Mouse (Mus musculus): ENCODE measurements around the gene Rbp7. TPM values are rescaled to one million over a fixed set of nuclear protein-coding genes. Genes with fewer than 3 reads are reported as not detected.
"Not testable (repeated sequence)": the region's sequence is repeated elsewhere in the genome, so short reads cannot be mapped to it uniquely, and the experiment has no call there.

Gene Rbp7
- polyA plus RNA-seq, 1 experiment from 2014 or later = not detected

- H3K36me3 ChIP-seq (ENCODE audit: poor library complexity, severe bottlenecking) = no peaks in the 10 kb centered on the region
- no peaks in the 10 kb centered on the region for H3K27me3 ChIP-seq
- ATAC-seq = no peak
- H3K9me3 ChIP-seq (replicated peaks) = no peaks in the 10 kb centered on the region
- H3K4me1 ChIP-seq = peaks cover 8% of the 10 kb centered on the region
- WGBS = 90% methylated on average over 3 of the region's 3 CpGs
- no peak overlapping the region for H3K9ac ChIP-seq
- no peak overlapping the region for H3K4me3 ChIP-seq
- H3K27ac ChIP-seq = no peak overlapping the region
- no peak overlapping the region for H3K4me2 ChIP-seq
These were observed 4.1 kb downstream of the Rbp7 start for GRCm38 (mm10) chr4:149450636-149451035.

DNA sequence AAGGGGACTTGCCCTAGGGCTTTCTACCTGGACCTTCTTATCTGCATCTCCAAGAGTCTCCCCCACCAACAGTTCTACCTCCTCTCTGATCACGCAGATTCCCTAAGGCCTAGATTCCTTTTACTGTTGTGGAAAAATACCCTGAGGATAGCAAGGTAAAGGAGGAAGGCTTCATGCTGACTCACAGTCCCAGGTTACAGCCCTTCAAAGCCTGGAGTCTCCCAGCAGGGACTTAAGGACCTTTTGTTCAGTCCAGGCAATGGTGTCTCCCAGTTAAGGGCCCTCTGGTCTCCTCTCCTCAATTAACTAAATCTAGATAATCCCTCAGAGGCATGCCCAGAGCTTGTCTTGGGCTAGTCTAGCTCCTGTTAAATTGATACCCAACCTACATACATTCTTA is 8.5 kb downstream of the Rbp7 start:
- ATAC-seq = no peak
- H3K9ac ChIP-seq = no peak overlapping the region
- peak overlapping the region; percentile 58 for H3K4me2 ChIP-seq
- peak overlapping the region; percentile 93 for H3K27ac ChIP-seq
- peaks cover 14% of the 10 kb centered on the region for H3K4me1 ChIP-seq
- H3K4me3 ChIP-seq = no peak overlapping the region
- H3K9me3 ChIP-seq (replicated peaks) = no peaks in the 10 kb centered on the region
- no peaks in the 10 kb centered on the region for H3K36me3 ChIP-seq (ENCODE audit: poor library complexity, severe bottlenecking)
- no peaks in the 10 kb centered on the region for H3K27me3 ChIP-seq
- 31% methylated on average over 1 of the region's 1 CpGs for WGBS

GRCm38 (mm10) chr4:149445868-149446267 is 8.9 kb downstream of the Rbp7 start:
- no peaks in the 10 kb centered on the region for H3K9me3 ChIP-seq (replicated peaks)
- H3K36me3 ChIP-seq (ENCODE audit: poor library complexity, severe bottlenecking) = no peaks in the 10 kb centered on the region
- peak; percentile 64 for ATAC-seq
- peak overlapping the region; percentile 34 for H3K4me3 ChIP-seq
- H3K27me3 ChIP-seq = no peaks in the 10 kb centered on the region
- H3K27ac ChIP-seq = peak overlapping the region; percentile 93
- H3K4me1 ChIP-seq = peaks cover 14% of the 10 kb centered on the region
- H3K4me2 ChIP-seq = peak overlapping the region; percentile 58
- peak overlapping the region; percentile 64; the same call in 1 of the 2 replicates for H3K9ac ChIP-seq
- 0% methylated on average over 11 of the region's 11 CpGs for WGBS

DNA sequence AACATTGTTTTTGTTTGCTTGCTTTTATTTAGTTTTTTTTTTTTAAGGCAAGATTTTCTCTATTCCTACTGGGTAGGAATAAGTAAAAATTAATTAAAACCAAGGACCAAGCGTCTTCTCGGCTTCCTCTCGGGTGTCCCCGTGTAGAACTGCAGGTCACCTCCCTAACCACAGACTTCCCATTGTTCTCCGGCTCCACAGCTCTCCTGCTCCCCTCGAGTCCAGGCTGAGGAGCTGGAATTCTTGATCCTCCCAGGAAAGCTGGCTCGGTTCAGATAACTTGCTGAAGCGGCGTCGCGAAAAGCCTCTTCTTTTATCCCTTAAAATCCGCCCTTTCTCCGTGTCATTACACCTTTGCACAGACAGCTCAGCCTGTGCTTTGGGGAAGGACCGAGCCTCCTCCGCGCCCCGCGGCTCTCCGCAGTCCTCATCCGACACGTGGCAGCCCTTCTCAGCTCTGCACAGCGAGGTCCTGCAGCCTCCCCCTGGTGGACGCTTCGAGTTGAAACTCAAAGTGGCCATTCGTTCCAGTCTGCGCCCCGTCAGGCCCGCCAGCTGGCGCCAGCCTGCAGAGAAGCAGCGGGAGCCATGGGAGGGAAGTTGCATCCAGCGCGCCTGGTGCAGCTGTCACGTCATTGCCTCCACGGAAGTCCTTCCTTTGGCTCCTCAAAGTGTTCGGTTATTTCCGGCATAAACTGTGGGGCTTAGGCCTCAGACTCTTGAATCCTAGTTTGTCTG is 9.6 kb downstream of the Rbp7 start:
- H3K27me3 ChIP-seq = no peaks in the 10 kb centered on the region
- peak overlapping the region; percentile 64 for H3K9ac ChIP-seq
- H3K27ac ChIP-seq = peak overlapping the region; percentile 93
- under 1% methylated on average over 36 of the region's 36 CpGs for WGBS
- peaks cover 18% of the 10 kb centered on the region for H3K4me1 ChIP-seq
- H3K4me2 ChIP-seq = peak overlapping the region; percentile 58
- peak; percentile 98 for ATAC-seq
- no peaks in the 10 kb centered on the region for H3K36me3 ChIP-seq (ENCODE audit: poor library complexity, severe bottlenecking)
- H3K4me3 ChIP-seq = peak overlapping the region; percentile 34
- no peaks in the 10 kb centered on the region for H3K9me3 ChIP-seq (replicated peaks)

DNA sequence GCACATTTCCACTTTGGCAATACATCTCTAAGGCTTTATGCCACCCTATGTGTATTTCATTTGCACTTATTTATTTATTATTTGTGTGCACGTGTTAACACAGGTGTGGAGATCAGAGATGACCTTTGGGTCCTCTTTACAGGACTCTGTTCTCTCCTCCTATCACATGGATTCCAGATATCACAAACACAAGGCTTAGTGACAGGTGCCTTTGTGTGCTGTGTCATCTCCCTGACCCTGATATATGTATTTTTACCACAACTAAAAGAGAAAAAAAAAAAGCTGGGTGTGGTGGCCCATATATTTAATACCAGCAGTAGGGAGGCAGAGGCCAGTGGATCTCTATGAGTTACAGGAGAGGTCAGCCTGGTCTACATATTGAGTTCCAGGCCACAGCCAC is 10.3 kb downstream of the Rbp7 start:
- H3K9ac ChIP-seq = peak overlapping the region; percentile 64
- WGBS = 59% methylated on average over 1 of the region's 1 CpGs

DNA sequence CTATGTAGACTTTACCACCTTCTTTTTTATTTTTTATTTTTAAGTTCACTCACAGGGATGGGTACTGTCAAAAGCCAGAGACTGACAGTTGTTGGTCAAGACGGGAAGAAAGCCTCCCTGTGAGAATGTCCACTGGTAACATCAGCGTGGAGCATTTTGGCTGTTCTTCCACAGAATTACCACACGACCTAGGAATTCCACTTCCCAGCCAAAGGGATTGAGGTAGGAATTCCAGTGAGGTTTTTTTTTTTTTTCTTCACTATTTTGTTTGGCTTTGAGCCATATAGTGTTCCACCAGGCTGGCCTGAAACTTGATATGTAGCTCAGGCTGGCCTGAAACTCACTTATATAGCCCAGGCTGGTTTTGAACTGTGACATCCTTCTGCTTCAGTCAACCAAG is 12.3 kb downstream of the Rbp7 start:
- Histone ChIP-seq H3K4me1 (peaks cover 18% of the 10 kb centered on the region), H3K9ac (no peak overlapping the region), H3K4me2 (no peak overlapping the region), H3K27ac (no peak overlapping the region), H3K4me3 (no peak overlapping the region), H3K27me3 (no peaks in the 10 kb centered on the region), H3K9me3 (replicated peaks) (no peaks in the 10 kb centered on the region), H3K36me3 (ENCODE audit: poor library complexity, severe bottlenecking) (no peaks in the 10 kb centered on the region)
- ATAC-seq = no peak
- 56% methylated on average over 3 of the region's 3 CpGs for WGBS

More for the DNA sequence above, 10.3 kb downstream of the Rbp7 start:
- Histone ChIP-seq H3K36me3 (ENCODE audit: poor library complexity, severe bottlenecking) (no peaks in the 10 kb centered on the region), H3K9me3 (replicated peaks) (no peaks in the 10 kb centered on the region), H3K27me3 (no peaks in the 10 kb centered on the region), H3K27ac (peak overlapping the region; percentile 93; the same call in 1 of the 2 replicates), H3K4me1 (peaks cover 18% of the 10 kb centered on the region), H3K4me3 (peak overlapping the region; percentile 34; the same call in 1 of the 2 replicates), H3K4me2 (peak overlapping the region; percentile 58)
- ATAC-seq = no peak

DNA sequence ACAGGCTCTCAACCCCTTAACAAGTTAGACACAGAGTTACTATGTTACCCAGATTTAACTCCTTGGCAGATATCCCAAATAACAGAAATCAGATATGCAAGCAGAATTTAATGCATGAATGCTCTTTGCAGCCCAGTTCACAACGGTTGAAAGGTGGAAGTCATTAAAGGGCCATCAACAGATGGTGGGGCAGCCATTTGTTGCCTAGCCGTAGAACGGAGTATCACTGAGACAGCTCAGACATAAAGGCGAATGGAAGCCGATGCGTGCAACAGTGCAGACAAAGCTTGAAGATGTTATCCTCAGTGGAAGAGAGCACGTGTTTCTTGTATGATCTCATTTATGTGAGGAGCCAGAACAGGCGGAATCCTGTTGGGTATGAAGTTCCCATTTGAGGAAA is 14.2 kb downstream of the Rbp7 start:
- no peak overlapping the region for H3K4me2 ChIP-seq
- peaks cover 10% of the 10 kb centered on the region for H3K4me1 ChIP-seq
- no peaks in the 10 kb centered on the region for H3K36me3 ChIP-seq (ENCODE audit: poor library complexity, severe bottlenecking)
- no peaks in the 10 kb centered on the region for H3K9me3 ChIP-seq (replicated peaks)
- H3K9ac ChIP-seq = no peak overlapping the region
- 62% methylated on average over 8 of the region's 8 CpGs for WGBS
- no peaks in the 10 kb centered on the region for H3K27me3 ChIP-seq
- H3K4me3 ChIP-seq = no peak overlapping the region
- no peak for ATAC-seq
- H3K27ac ChIP-seq = no peak overlapping the region

DNA sequence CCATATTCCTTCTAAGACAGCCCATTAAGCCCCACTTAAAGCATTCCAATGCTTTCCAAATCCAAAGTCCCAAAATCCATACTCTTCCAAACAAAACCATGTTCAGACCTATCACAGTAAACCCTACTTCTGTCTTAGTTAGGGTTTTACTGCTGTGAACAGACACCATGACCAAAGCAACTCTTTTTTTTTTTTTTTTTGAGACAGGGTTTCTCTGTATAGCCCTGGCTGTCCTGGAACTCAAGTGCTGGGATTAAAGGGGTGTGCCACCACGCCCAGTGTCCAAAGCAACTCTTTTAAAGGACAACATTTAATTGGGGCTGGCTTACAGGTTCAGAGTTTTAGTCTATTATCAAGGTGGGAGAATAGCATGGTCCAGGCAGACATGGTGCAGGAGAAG is 22.9 kb downstream of the Rbp7 start:
- ATAC-seq; H3K4me2 ChIP-seq; H3K9ac ChIP-seq; H3K36me3 ChIP-seq (ENCODE audit: poor library complexity, severe bottlenecking); H3K27ac ChIP-seq; H3K4me3 ChIP-seq; H3K27me3 ChIP-seq; H3K9me3 ChIP-seq (replicated peaks); H3K4me1 ChIP-seq: not testable (repeated sequence)
- 71% methylated on average over 1 of the region's 1 CpGs for WGBS

- 86% methylated on average over 5 of the region's 5 CpGs for WGBS
These were observed 25.2 kb downstream of the Rbp7 start for GRCm38 (mm10) chr4:149429592-149429991.

GRCm38 (mm10) chr4:149426325-149427199 is 28.2 kb downstream of the Rbp7 start, which contains the start of gene Ube4b:
Gene Ube4b (minus strand): TSS chr4:149426749.
- Histone ChIP-seq H3K9me3 (replicated peaks) (no peaks in the 10 kb centered on the region), H3K4me2 (peak within 1 kb of the TSS; percentile 79), H3K27ac (peak within 1 kb of the TSS; percentile 99), H3K9ac (peak within 1 kb of the TSS; percentile 95), H3K4me1 (peaks cover 25% of the 10 kb centered on the region), H3K36me3 (ENCODE audit: poor library complexity, severe bottlenecking) (no peaks in the 10 kb centered on the region), H3K27me3 (no peaks in the 10 kb centered on the region), H3K4me3 (peak within 1 kb of the TSS; percentile 96)
- peak; percentile 95 for ATAC-seq
- WGBS = under 1% methylated on average over 45 of the region's 50 CpGs

More at GRCm38 (mm10) chr4:149429592-149429991, 25.2 kb downstream of the Rbp7 start:
- H3K36me3 ChIP-seq (ENCODE audit: poor library complexity, severe bottlenecking) = no peaks in the 10 kb centered on the region
- no peak for ATAC-seq
- H3K27ac ChIP-seq = no peak overlapping the region
- H3K9me3 ChIP-seq (replicated peaks) = no peaks in the 10 kb centered on the region
- no peak overlapping the region for H3K4me2 ChIP-seq
- no peak overlapping the region for H3K9ac ChIP-seq
- no peaks in the 10 kb centered on the region for H3K27me3 ChIP-seq
- no peak overlapping the region for H3K4me3 ChIP-seq
- peaks cover 8% of the 10 kb centered on the region for H3K4me1 ChIP-seq

GRCm38 (mm10) chr4:149425801-149426292 is 28.9 kb downstream of the Rbp7 start:
- peak overlapping the region; percentile 95 for H3K9ac ChIP-seq
- peak overlapping the region; percentile 99 for H3K27ac ChIP-seq
- under 1% methylated on average over 35 of the region's 35 CpGs for whole genome bisulfite sequencing
- H3K9me3 ChIP-seq (replicated peaks) = no peaks in the 10 kb centered on the region
- peak; percentile 17 for ATAC-seq
- H3K27me3 ChIP-seq = no peaks in the 10 kb centered on the region
- peak overlapping the region; percentile 96 for H3K4me3 ChIP-seq
- H3K36me3 ChIP-seq (ENCODE audit: poor library complexity, severe bottlenecking) = no peaks in the 10 kb centered on the region
- H3K4me1 ChIP-seq = peaks cover 31% of the 10 kb centered on the region
- peak overlapping the region; percentile 79 for H3K4me2 ChIP-seq

GRCm38 (mm10) chr4:149424755-149425154 is 30.0 kb downstream of the Rbp7 start:
- Histone ChIP-seq H3K4me1 (peaks cover 36% of the 10 kb centered on the region), H3K9ac (peak overlapping the region; percentile 95), H3K27me3 (no peaks in the 10 kb centered on the region), H3K36me3 (ENCODE audit: poor library complexity, severe bottlenecking) (no peaks in the 10 kb centered on the region), H3K4me2 (peak overlapping the region; percentile 79), H3K27ac (no peak overlapping the region), H3K9me3 (replicated peaks) (no peaks in the 10 kb centered on the region), H3K4me3 (peak overlapping the region; percentile 96)
- no peak for ATAC-seq
- under 1% methylated on average over 9 of the region's 9 CpGs for WGBS

All from forebrain, embryonic 13.5 days (tissue).